Mouse (Mus musculus): ENCODE data around the gene Cldn7.
A peak's percentile ranks its signal among the peaks of the same experiment; 100 is the strongest.
"Not testable (repeated sequence)": the region's sequence is repeated elsewhere in the genome, so short reads cannot be mapped to it uniquely, and the experiment has no call there.

Cldn7 gene

DNA sequence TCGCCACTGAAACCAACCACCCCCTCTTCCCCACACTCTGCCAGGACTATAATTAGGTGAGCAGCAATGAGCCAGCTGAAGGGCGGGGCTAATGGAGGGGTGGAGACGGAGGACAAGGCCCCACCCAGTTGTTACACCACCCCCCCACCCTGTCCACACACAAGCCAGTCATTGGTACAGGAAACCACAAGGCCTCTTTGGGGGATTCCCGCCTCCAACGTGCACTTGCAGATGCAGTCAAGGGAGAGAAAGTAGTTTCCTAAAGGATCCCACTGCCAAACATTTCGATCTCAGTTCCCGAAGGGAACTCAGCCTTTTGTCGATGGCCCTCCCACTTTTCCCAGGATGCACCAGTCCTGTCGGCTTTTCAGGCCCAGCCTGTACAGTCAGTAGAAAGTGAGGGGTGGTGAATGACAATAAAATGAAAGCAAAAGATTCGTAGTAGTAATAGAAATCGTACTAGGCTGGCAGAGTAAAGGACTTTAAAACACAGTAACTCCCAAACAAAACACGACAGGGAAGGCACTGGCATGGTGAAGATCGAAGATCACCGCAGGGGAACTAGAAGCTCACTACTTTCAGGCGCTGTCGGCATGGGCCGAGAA lies 44.8 kb upstream of the Cldn7 start:
- H3K9me3 ChIP-seq (ENCODE audit: low read length), result no peaks in the 10 kb centered on the region
- TF ChIP-seq NANOG (IDR thresholded peaks at IDR 0.05; ENCODE audit: borderline replicate concordance, low read length) (no peak), CTCF (conservative IDR thresholded peaks at IDR 0.05; ENCODE audit: low read length) (no peak), POU5F1 (IDR thresholded peaks at IDR 0.05; ENCODE audit: borderline replicate concordance, low read length) (no peak)
- no peaks in the 10 kb centered on the region for H3K27me3 ChIP-seq (ENCODE audit: insufficient read depth, low read length)
- peaks cover 63% of the 10 kb centered on the region for H3K4me1 ChIP-seq (replicated peaks; ENCODE audit: low read depth, low read length)
- peak overlapping the region; percentile 98 for H3K4me3 ChIP-seq (replicated peaks; ENCODE audit: low read length)
- H3K36me3 ChIP-seq (ENCODE audit: insufficient read depth, low read length), result peaks cover 56% of the 10 kb centered on the region

DNA sequence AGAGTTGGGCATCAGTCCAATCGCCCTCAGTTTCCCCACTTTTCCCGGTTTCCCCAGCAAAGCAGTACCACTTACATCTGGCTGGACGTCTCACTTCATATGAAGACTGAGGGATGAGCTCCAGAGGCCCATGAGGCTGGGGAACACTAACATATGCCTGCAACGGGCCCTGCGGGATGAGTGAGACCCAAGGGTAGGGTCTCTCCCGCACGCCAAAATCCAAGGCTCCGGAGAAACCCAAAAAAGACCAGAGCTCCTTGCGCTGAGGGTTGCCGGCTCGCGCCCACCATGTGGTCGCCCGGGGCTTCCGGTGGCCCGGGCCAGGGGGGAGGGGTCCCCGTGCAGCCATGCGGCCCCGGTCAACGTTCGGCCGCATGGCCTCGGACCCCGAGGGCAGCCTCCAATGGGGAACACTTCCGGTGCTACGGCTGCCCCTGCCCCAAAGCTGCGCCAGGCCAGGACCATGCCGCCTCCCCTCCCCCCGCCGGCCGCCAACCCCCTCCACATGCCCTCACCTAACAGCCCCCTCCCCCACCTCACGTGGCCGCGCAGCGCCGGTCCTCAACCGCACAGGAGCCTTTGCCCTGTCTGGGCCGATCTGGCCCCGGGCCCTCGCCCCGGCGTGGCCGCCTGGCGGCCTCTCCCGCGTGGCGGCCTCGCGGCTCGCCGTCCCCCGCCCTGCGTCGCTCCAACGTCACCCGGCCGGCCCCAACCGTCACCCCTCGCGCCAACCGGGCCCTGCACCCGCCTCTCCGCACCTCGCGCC lies 44.1 kb upstream of the Cldn7 start:
- Histone ChIP-seq H3K27me3 (ENCODE audit: insufficient read depth, low read length) (no peaks in the 10 kb centered on the region), H3K4me1 (replicated peaks; ENCODE audit: low read depth, low read length) (peaks cover 56% of the 10 kb centered on the region), H3K36me3 (ENCODE audit: insufficient read depth, low read length) (peaks cover 49% of the 10 kb centered on the region), H3K4me3 (replicated peaks; ENCODE audit: low read length) (peak overlapping the region; percentile 98), H3K9me3 (ENCODE audit: low read length) (no peaks in the 10 kb centered on the region)
- TF ChIP-seq POU5F1 (IDR thresholded peaks at IDR 0.05; ENCODE audit: borderline replicate concordance, low read length) (no peak), CTCF (conservative IDR thresholded peaks at IDR 0.05; ENCODE audit: low read length) (no peak), NANOG (IDR thresholded peaks at IDR 0.05; ENCODE audit: borderline replicate concordance, low read length) (no peak)

DNA sequence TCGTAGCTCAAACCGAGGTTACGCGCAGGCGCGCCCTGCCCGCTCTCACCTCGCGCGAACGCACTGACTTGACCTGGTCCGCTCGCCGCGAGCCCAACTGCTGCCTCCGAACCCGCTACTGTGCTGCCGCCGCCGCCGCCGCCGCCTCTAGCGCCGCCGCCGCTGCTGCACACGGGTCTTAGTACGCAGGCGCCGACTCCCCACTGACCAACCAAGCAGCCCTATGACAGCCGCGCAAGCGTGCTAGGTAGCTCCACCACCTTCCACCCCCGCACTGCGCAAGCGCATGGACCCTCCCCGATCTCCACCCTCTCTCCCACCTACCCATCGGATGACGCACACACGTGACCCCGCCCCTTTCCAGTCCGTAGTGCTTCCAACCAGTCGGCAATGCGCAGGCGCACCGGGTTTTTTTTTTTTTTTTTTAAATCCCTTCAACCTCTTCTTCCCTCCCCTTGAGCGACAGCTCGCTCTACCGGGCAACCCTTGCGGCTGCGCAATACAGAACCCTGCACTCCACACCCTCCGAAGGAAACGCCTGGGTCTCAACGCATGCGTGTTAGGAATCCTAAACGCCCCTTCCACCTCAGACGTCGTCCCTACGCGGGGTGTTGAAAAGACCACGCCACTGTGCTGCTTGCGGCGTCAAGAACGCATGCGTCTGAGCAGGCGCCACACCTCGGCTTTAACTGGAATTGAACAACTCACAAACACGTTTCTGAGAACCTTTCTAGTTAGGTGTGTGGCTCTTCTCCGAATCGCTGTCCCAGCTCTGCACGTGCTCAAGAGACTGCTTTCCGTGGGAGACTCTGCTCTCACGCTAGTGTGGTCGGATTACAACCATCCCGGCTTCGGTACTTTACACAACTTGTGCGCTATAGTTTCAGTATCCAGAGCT lies 43.2 kb upstream of the Cldn7 start, which contains the start of gene Eif5a:
TSS of gene Eif5a (minus strand) at position 845 of the 898 bp plus-strand sequence.
- H3K9me3 ChIP-seq (ENCODE audit: low read length), result no peaks in the 10 kb centered on the region
- no peaks in the 10 kb centered on the region for H3K27me3 ChIP-seq (ENCODE audit: insufficient read depth, low read length)
- peaks cover 40% of the 10 kb centered on the region for H3K36me3 ChIP-seq (ENCODE audit: insufficient read depth, low read length)
- H3K4me3 ChIP-seq (replicated peaks; ENCODE audit: low read length), result peak within 1 kb of the TSS; percentile 98
- H3K4me1 ChIP-seq (replicated peaks; ENCODE audit: low read depth, low read length), result peaks cover 47% of the 10 kb centered on the region
- no peak for TF ChIP-seq POU5F1 (IDR thresholded peaks at IDR 0.05; ENCODE audit: borderline replicate concordance, low read length)
- TF ChIP-seq NANOG (IDR thresholded peaks at IDR 0.05; ENCODE audit: borderline replicate concordance, low read length), result no peak
- TF ChIP-seq CTCF (conservative IDR thresholded peaks at IDR 0.05; ENCODE audit: low read length), result no peak; the same call in 1 of the 2 replicates

DNA sequence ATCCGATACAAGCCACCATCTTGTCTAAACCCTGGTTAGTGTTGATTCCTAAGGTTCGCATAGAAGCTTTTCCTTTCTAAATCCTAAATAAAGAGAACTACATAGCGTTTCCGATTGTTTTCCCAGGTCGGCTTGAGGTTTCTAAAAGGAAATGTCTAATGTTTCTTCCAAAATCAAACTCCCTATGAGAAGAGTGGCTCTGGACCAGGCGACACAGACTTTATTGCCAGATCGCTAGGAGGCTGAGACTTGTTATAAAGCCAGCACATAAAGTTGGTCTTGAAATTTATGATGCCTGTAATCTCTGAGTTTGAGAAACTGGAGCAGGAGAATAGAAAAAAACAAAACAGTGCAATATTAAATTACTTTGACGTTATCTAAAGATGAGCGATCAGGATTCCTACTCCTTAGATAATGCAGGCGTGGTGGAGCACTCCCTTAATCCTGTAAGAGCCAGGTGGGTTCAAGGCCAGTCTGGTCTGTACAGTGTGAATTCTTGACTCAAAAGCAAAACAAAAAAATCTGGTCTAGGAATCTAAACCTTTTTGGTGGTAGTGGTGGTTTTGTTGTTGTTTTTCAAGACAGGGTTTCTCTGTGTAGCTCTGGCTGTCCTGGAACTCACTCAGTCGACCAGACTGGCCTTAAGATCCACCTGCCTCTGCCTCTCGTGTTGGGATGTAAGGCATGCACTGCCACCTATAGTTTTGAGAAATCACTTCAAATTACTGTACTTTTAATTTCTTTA lies 42.4 kb upstream of the Cldn7 start:
- no peak for TF ChIP-seq POU5F1 (IDR thresholded peaks at IDR 0.05; ENCODE audit: borderline replicate concordance, low read length)
- Histone ChIP-seq H3K9me3 (ENCODE audit: low read length) (no peaks in the 10 kb centered on the region), H3K4me1 (replicated peaks; ENCODE audit: low read depth, low read length) (peaks cover 39% of the 10 kb centered on the region), H3K36me3 (ENCODE audit: insufficient read depth, low read length) (peaks cover 31% of the 10 kb centered on the region), H3K27me3 (ENCODE audit: insufficient read depth, low read length) (no peaks in the 10 kb centered on the region), H3K4me3 (replicated peaks; ENCODE audit: low read length) (peak overlapping the region; percentile 82)

DNA sequence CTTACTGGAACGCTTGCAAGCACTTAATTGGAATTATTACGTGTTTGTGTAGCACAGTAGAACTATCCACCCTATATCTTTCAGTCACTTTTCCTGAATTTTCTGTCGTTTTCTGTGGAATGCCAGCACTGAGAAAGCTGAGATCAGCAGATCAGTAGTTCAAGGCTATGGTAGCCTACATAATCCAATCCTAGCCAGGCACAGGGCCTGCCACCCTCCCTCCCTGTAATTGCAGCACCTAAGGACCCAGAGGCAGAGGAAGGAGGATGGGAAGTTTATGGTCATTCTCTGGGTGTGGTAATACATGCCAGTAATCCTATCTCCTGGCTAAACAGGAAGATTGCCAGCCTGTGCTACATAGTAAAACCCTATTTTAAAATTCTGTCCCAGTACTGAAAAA lies 41.8 kb upstream of the Cldn7 start:
- no peak for TF ChIP-seq POU5F1 (IDR thresholded peaks at IDR 0.05; ENCODE audit: borderline replicate concordance, low read length)
- TF ChIP-seq NANOG (IDR thresholded peaks at IDR 0.05; ENCODE audit: borderline replicate concordance, low read length), result no peak
- no peak for TF ChIP-seq CTCF (conservative IDR thresholded peaks at IDR 0.05; ENCODE audit: low read length)
- Histone ChIP-seq H3K9me3 (ENCODE audit: low read length) (no peaks in the 10 kb centered on the region), H3K4me1 (replicated peaks; ENCODE audit: low read depth, low read length) (peaks cover 33% of the 10 kb centered on the region), H3K27me3 (ENCODE audit: insufficient read depth, low read length) (no peaks in the 10 kb centered on the region), H3K4me3 (replicated peaks; ENCODE audit: low read length) (peak overlapping the region; percentile 82), H3K36me3 (ENCODE audit: insufficient read depth, low read length) (peaks cover 25% of the 10 kb centered on the region)

DNA sequence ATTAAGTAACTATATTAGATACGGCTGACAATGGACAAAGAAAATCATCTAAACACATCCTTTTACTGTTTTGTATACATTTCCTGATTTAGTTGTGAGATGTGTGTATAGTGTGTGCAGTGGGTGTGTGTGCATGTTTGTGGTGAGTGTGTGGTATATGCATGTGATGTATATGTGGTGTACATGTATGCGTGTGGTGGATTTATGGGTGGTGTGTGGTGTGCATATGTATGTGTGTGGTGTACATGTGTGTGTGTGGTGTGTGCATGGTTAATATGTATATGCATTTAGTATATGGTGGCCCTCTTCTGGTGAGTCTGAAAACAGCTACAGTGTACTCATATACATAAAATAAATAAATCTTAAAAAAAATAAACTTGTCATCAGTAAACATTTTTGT lies 37.1 kb upstream of the Cldn7 start:
- no peak for TF ChIP-seq NANOG (IDR thresholded peaks at IDR 0.05; ENCODE audit: borderline replicate concordance, low read length)
- no peak for TF ChIP-seq CTCF (conservative IDR thresholded peaks at IDR 0.05; ENCODE audit: low read length)
- TF ChIP-seq POU5F1 (IDR thresholded peaks at IDR 0.05; ENCODE audit: borderline replicate concordance, low read length), result no peak
- Histone ChIP-seq H3K36me3 (ENCODE audit: insufficient read depth, low read length) (no peaks in the 10 kb centered on the region), H3K27me3 (ENCODE audit: insufficient read depth, low read length) (no peaks in the 10 kb centered on the region), H3K4me3 (replicated peaks; ENCODE audit: low read length) (no peak overlapping the region), H3K4me1 (replicated peaks; ENCODE audit: low read depth, low read length) (peaks cover 15% of the 10 kb centered on the region), H3K9me3 (ENCODE audit: low read length) (no peaks in the 10 kb centered on the region)

DNA sequence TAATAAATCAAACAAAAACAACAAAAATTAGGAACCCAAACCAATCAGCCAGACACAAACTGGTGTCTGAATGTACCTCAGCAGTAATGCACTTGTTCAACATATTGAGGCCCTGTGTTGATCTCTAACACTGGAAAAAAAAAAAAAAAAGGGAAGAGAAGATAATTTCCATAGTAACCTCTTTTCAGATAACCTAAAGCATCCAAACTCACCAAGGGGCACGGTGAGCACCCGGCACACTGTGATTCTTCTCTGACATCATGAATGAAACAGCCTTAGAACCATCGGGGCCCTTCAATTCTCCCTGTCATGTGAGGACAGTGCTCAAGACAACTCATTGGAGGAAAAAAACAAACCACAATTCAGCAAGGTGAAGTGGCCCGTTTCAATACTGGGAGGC lies 34.9 kb upstream of the Cldn7 start:
- Histone ChIP-seq H3K27me3 (ENCODE audit: insufficient read depth, low read length) (peaks cover 5% of the 10 kb centered on the region), H3K9me3 (ENCODE audit: low read length) (no peaks in the 10 kb centered on the region), H3K36me3 (ENCODE audit: insufficient read depth, low read length) (no peaks in the 10 kb centered on the region), H3K4me3 (replicated peaks; ENCODE audit: low read length) (no peak overlapping the region), H3K4me1 (replicated peaks; ENCODE audit: low read depth, low read length) (peaks cover 13% of the 10 kb centered on the region)
- TF ChIP-seq POU5F1 (IDR thresholded peaks at IDR 0.05; ENCODE audit: borderline replicate concordance, low read length), result no peak
- no peak for TF ChIP-seq CTCF (conservative IDR thresholded peaks at IDR 0.05; ENCODE audit: low read length)

DNA sequence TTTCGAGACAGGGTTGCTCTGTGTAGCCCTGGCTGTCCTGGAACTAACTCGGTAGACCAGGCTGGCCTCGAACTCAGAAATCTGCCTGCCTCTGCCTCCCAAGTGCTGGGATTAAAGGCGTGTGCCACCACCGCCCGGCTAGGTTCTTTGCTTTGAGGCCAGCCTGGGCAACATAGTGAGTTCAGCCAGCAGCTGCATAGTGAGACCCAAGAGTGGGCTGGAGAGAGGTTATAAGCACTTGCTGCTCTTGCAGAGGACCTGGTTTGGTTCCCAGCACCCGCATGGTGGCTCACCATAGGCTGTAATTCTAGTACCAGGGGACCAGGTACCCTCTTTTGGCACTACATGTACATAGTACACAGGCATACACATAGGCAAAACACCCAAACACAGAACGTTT lies 34.4 kb upstream of the Cldn7 start:
- H3K4me3 ChIP-seq (replicated peaks; ENCODE audit: low read length); H3K27me3 ChIP-seq (ENCODE audit: insufficient read depth, low read length); H3K9me3 ChIP-seq (ENCODE audit: low read length); H3K36me3 ChIP-seq (ENCODE audit: insufficient read depth, low read length): not testable (repeated sequence)
- peaks cover 17% of the 10 kb centered on the region for H3K4me1 ChIP-seq (replicated peaks; ENCODE audit: low read depth, low read length)
